Comparison of ENCODE assay signal across 11 mouse cellular contexts in the genomic region with DNA sequence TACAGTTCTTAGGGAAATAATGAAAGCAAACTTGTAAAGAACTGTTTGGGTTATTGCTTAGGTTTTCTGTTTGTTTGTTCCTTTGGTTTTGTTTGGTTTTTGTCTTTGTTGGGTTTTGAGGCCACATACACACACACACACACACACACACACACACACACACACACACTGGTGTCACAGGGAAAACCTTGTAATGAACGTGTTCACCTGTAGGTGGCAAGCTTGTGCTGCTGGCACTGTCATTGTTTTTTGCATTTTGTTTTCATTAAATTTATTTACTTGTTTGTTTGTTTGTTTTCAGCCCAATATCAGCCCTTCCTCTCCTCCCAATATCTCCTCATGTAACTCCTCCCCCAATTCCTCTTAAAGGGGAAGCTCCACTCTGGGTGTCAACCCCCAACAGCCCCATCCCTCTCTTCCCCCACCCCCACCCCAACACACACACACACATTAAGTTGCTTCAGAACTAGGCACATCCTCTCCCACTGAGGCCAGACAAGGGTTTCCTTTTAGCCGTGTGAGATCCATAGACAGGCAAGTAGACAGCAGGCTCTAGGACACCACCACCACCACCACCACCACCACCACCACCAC. TPM values are rescaled to one million over a fixed set of nuclear protein-coding genes. Genes with fewer than 3 reads are reported as not detected.
DNase-seq lines count a peak whose midpoint lies in the region; ATAC-seq and TF ChIP-seq lines count a peak whose summit lies in the region.
"Had no signal": no experiment of that assay in that cellular context is flagged by ENCODE, and none has a peak within 500 bp of the region (broad histone marks: within the 10 kb centered on the region; RNA-seq: fewer than 3 reads in every experiment).

No protein-coding gene starts in this region.

- no peak overlapping the region for H3K27ac ChIP-seq in liver, postnatal 0 days (ENCODE audit: low read depth)
- no peak overlapping the region for H3K27ac ChIP-seq in liver, embryonic 12.5 days
- H3K27ac ChIP-seq in cortical plate, adult 2 months (ENCODE audit: insufficient read depth, low read length) = no peak overlapping the region
- no peak overlapping the region for H3K27ac ChIP-seq in midbrain, embryonic 15.5 days
- H3K27ac ChIP-seq: embryonic facial prominence, embryonic 12.5 days; liver, embryonic 15.5 days had no signal

- 27% methylated on average over 2 of the region's 2 CpGs for WGBS in liver, postnatal 0 days (ENCODE audit: insufficient replicate concordance)
- 15% methylated on average over 2 of the region's 2 CpGs for WGBS in liver, embryonic 12.5 days (ENCODE audit: insufficient replicate concordance)
- 22% methylated on average over 2 of the region's 2 CpGs for WGBS in midbrain, embryonic 15.5 days

- no peak for TF ChIP-seq EP300 in liver, postnatal 0 days (IDR thresholded peaks at IDR 0.05; ENCODE audit: low read depth)

- no peak for ATAC-seq in liver, postnatal 0 days
- no peak for ATAC-seq in liver, embryonic 12.5 days
- ATAC-seq in midbrain, embryonic 15.5 days (replicated peaks) = 0 out of 2 replicates have a peak, but pooled peaks have one; percentile 30
- no peak for ATAC-seq in monocyte, adult 5-6 weeks (replicated peaks; ENCODE audit: insufficient number of reproducible peaks, low FRiP score, low TSS enrichment, poor library complexity, severe bottlenecking)

- no peak overlapping the region for H3K4me2 ChIP-seq in liver, postnatal 0 days (ENCODE audit: low read depth, low read length)
- H3K4me2 ChIP-seq in liver, embryonic 12.5 days = no peak overlapping the region
- no peak overlapping the region for H3K4me2 ChIP-seq in midbrain, embryonic 15.5 days
- H3K4me2 ChIP-seq: embryonic facial prominence, embryonic 12.5 days; liver, embryonic 15.5 days had no signal

- peak; percentile 30 to 40 for DNase-seq in cerebellum, postnatal 10 days
- no peak for DNase-seq in cerebellum, adult 9-10 months
- no peak for DNase-seq in liver, postnatal 0 days
- no peak for DNase-seq in testis, postnatal 14 days (ENCODE audit: low spot score)

- H3K9ac ChIP-seq in liver, postnatal 0 days (replicated peaks) = no peak overlapping the region
- no peak overlapping the region for H3K9ac ChIP-seq in liver, embryonic 12.5 days
- H3K9ac ChIP-seq in midbrain, embryonic 15.5 days = no peak overlapping the region
- H3K9ac ChIP-seq: embryonic facial prominence, embryonic 12.5 days; liver, embryonic 15.5 days had no signal

- TF ChIP-seq CTCF in liver, postnatal 0 days (IDR thresholded peaks at IDR 0.05; ENCODE audit: low read depth) = peak; percentile 64
- TF ChIP-seq CTCF in cortical plate, adult 2 months (IDR thresholded peaks at IDR 0.05; ENCODE audit: extremely low read depth, insufficient read depth, low read length) = peak; percentile 51

- H3K36me3 ChIP-seq in liver, postnatal 0 days (replicated peaks; ENCODE audit: insufficient read depth, low read length) = no peaks in the 10 kb centered on the region
- no peaks in the 10 kb centered on the region for H3K36me3 ChIP-seq in liver, embryonic 12.5 days
- H3K36me3 ChIP-seq in midbrain, embryonic 15.5 days (replicated peaks) = no peaks in the 10 kb centered on the region
- H3K36me3 ChIP-seq: embryonic facial prominence, embryonic 12.5 days; liver, embryonic 15.5 days had no signal

- H3K27me3 ChIP-seq in liver, postnatal 0 days (ENCODE audit: insufficient read depth, low read length) = 0 out of 2 replicates have a peak, but pooled peaks cover 2% of the 10 kb centered on the region
- 0 out of 2 replicates have a peak, but pooled peaks cover 8% of the 10 kb centered on the region for H3K27me3 ChIP-seq in liver, embryonic 12.5 days (replicated peaks)
- H3K27me3 ChIP-seq in midbrain, embryonic 15.5 days (replicated peaks) = 0 out of 2 replicates have a peak, but pooled peaks cover 3% of the 10 kb centered on the region
- H3K27me3 ChIP-seq: embryonic facial prominence, embryonic 12.5 days had no signal

- no peaks in the 10 kb centered on the region for H3K9me3 ChIP-seq in liver, postnatal 0 days (ENCODE audit: low read length)
- H3K9me3 ChIP-seq in liver, embryonic 12.5 days (replicated peaks) = no peaks in the 10 kb centered on the region
- no peaks in the 10 kb centered on the region for H3K9me3 ChIP-seq in midbrain, embryonic 15.5 days
- H3K9me3 ChIP-seq: embryonic facial prominence, embryonic 12.5 days; liver, embryonic 15.5 days had no signal

- no peaks in the 10 kb centered on the region for H3K4me1 ChIP-seq in liver, postnatal 0 days (ENCODE audit: insufficient read depth)
- H3K4me1 ChIP-seq in liver, embryonic 12.5 days = no peaks in the 10 kb centered on the region
- no peaks in the 10 kb centered on the region for H3K4me1 ChIP-seq in cortical plate, adult 2 months (ENCODE audit: control insufficient read depth, insufficient read depth, low read length)
- no peaks in the 10 kb centered on the region for H3K4me1 ChIP-seq in midbrain, embryonic 15.5 days
- H3K4me1 ChIP-seq: embryonic facial prominence, embryonic 12.5 days; liver, embryonic 15.5 days had no signal

- no peak for TF ChIP-seq POLR2A in cortical plate, adult 2 months (IDR thresholded peaks at IDR 0.05; ENCODE audit: extremely low read depth, insufficient read depth, low read length)

- H3K4me3 ChIP-seq in liver, postnatal 0 days (ENCODE audit: low read depth, low read length) = no peak overlapping the region
- H3K4me3 ChIP-seq in liver, embryonic 12.5 days = no peak overlapping the region
- H3K4me3 ChIP-seq in cortical plate, adult 2 months (ENCODE audit: insufficient read depth, low read length) = no peak overlapping the region
- H3K4me3 ChIP-seq in midbrain, embryonic 15.5 days = no peak overlapping the region
- H3K4me3 ChIP-seq: embryonic facial prominence, embryonic 12.5 days; liver, embryonic 15.5 days had no signal

RNA-seq across cellular contexts. Expression of a gene that starts 13.0 kb away (rescaled TPM):
- not detected in 2 replicates for polyA plus RNA-seq in liver, postnatal 0 days (2015; fragmentation: Nextera tagmentation; extraction: Ambion mirVana)
- polyA plus RNA-seq in liver, embryonic 12.5 days (2016; fragmentation: Nextera tagmentation; extraction: Ambion mirVana) = 0.02 TPM in 1 of 2 replicates, not detected in the other
- polyA plus RNA-seq in cortical plate, adult 2 months (2012; rRNA removed) = not detected in 2 replicates
- polyA plus RNA-seq in midbrain, embryonic 15.5 days (2015; fragmentation: Nextera tagmentation; extraction: Ambion mirVana) = 2.1 and 3.8 TPM in 2 replicates
- not detected in 3 replicates for total RNA-seq in monocyte, adult 5-6 weeks (2017)
- polyA plus RNA-seq: heart, embryonic 16.5 days; liver, embryonic 15.5 days had no signal

Comparison
In these comparisons a context has a peak if more than half of its experiments do, and no peak if none do; other contexts are left out.
1. DNase-seq: peak in cerebellum, postnatal 10 days (2 of 2); none in cerebellum, adult 9-10 months (single experiment), liver, postnatal 0 days (single experiment) and testis, postnatal 14 days (single experiment).